Mouse (Mus musculus): ENCODE data around the gene Nr1i3. TPM values are rescaled to one million over a fixed set of nuclear protein-coding genes. Genes with fewer than 3 reads are reported as not detected.

The Nr1i3 gene
- 0.80 and 1.0 TPM in 2 replicates for polyA plus RNA-seq (2011; ENCODE audit: insufficient read depth, insufficient read length, low replicate concordance, missing spikeins)

- 86% methylated on average over 10 of the region's 10 CpGs for WGBS
Measured at GRCm38 (mm10) chr1:171213801-171214496, at the start of gene Nr1i3. TSS of gene Nr1i3 (plus strand) at chr1:171213970.

GRCm38 (mm10) chr1:171164258-171164657, 49.5 kb upstream of the Nr1i3 start:
- no peak overlapping the region for H3K27ac ChIP-seq (ENCODE audit: control insufficient read depth, insufficient read depth, low read depth, low read length, poor library complexity)
- TF ChIP-seq CTCF (IDR thresholded peaks at IDR 0.05; ENCODE audit: control insufficient read depth, insufficient read depth, low read length), result no peak
- TF ChIP-seq POLR2A (IDR thresholded peaks at IDR 0.05; ENCODE audit: borderline replicate concordance, control insufficient read depth, low read depth, low read length), result no peak
- H3K4me3 ChIP-seq (replicated peaks; ENCODE audit: control insufficient read depth, low read depth, low read length), result no peak overlapping the region
- WGBS, result 37% methylated on average over 3 of the region's 3 CpGs
- no peaks in the 10 kb centered on the region for H3K4me1 ChIP-seq (ENCODE audit: control insufficient read depth, insufficient read depth, low read length)

More at GRCm38 (mm10) chr1:171213801-171214496, at the start of gene Nr1i3:
- Histone ChIP-seq H3K4me1 (ENCODE audit: control insufficient read depth, insufficient read depth, low read length) (no peaks in the 10 kb centered on the region; the same call in 1 of the 2 replicates), H3K27ac (ENCODE audit: control insufficient read depth, insufficient read depth, low read depth, low read length, poor library complexity) (no peak within 1 kb of the TSS), H3K4me3 (replicated peaks; ENCODE audit: control insufficient read depth, low read depth, low read length) (no peak within 1 kb of the TSS)
- no peak for TF ChIP-seq CTCF (IDR thresholded peaks at IDR 0.05; ENCODE audit: control insufficient read depth, insufficient read depth, low read length)
- TF ChIP-seq POLR2A (IDR thresholded peaks at IDR 0.05; ENCODE audit: borderline replicate concordance, control insufficient read depth, low read depth, low read length), result no peak

GRCm38 (mm10) chr1:171165629-171166345, 48.0 kb upstream of the Nr1i3 start:
- 34% methylated on average over 5 of the region's 5 CpGs for WGBS

GRCm38 (mm10) chr1:171168906-171169305, 44.9 kb upstream of the Nr1i3 start:
- TF ChIP-seq POLR2A (IDR thresholded peaks at IDR 0.05; ENCODE audit: borderline replicate concordance, control insufficient read depth, low read depth, low read length) (no peak), CTCF (IDR thresholded peaks at IDR 0.05; ENCODE audit: control insufficient read depth, insufficient read depth, low read length) (no peak)
- 76% methylated on average over 12 of the region's 12 CpGs for WGBS

More at GRCm38 (mm10) chr1:171165629-171166345, 48.0 kb upstream of the Nr1i3 start:
- no peaks in the 10 kb centered on the region for H3K4me1 ChIP-seq (ENCODE audit: control insufficient read depth, insufficient read depth, low read length)
- TF ChIP-seq CTCF (IDR thresholded peaks at IDR 0.05; ENCODE audit: control insufficient read depth, insufficient read depth, low read length) (no peak), POLR2A (IDR thresholded peaks at IDR 0.05; ENCODE audit: borderline replicate concordance, control insufficient read depth, low read depth, low read length) (no peak)
- no peak overlapping the region for H3K4me3 ChIP-seq (replicated peaks; ENCODE audit: control insufficient read depth, low read depth, low read length)
- H3K27ac ChIP-seq (ENCODE audit: control insufficient read depth, insufficient read depth, low read depth, low read length, poor library complexity), result no peak overlapping the region

GRCm38 (mm10) chr1:171169913-171170312, 43.9 kb upstream of the Nr1i3 start:
- WGBS, result 69% methylated on average over 3 of the region's 3 CpGs
- Histone ChIP-seq H3K27ac (ENCODE audit: control insufficient read depth, insufficient read depth, low read depth, low read length, poor library complexity) (no peak overlapping the region), H3K4me1 (ENCODE audit: control insufficient read depth, insufficient read depth, low read length) (no peaks in the 10 kb centered on the region; the same call in 1 of the 2 replicates), H3K4me3 (replicated peaks; ENCODE audit: control insufficient read depth, low read depth, low read length) (no peak overlapping the region)
- TF ChIP-seq POLR2A (IDR thresholded peaks at IDR 0.05; ENCODE audit: borderline replicate concordance, control insufficient read depth, low read depth, low read length) (no peak), CTCF (IDR thresholded peaks at IDR 0.05; ENCODE audit: control insufficient read depth, insufficient read depth, low read length) (no peak)

More at GRCm38 (mm10) chr1:171168906-171169305, 44.9 kb upstream of the Nr1i3 start:
- Histone ChIP-seq H3K4me1 (ENCODE audit: control insufficient read depth, insufficient read depth, low read length) (no peaks in the 10 kb centered on the region; the same call in 1 of the 2 replicates), H3K27ac (ENCODE audit: control insufficient read depth, insufficient read depth, low read depth, low read length, poor library complexity) (no peak overlapping the region), H3K4me3 (replicated peaks; ENCODE audit: control insufficient read depth, low read depth, low read length) (no peak overlapping the region)

- WGBS, result 5% methylated on average over 3 of the region's 3 CpGs
- Histone ChIP-seq H3K4me3 (replicated peaks; ENCODE audit: control insufficient read depth, low read depth, low read length) (no peak overlapping the region), H3K4me1 (ENCODE audit: control insufficient read depth, insufficient read depth, low read length) (no peaks in the 10 kb centered on the region; the same call in 1 of the 2 replicates), H3K27ac (ENCODE audit: control insufficient read depth, insufficient read depth, low read depth, low read length, poor library complexity) (no peak overlapping the region)
- no peak for TF ChIP-seq POLR2A (IDR thresholded peaks at IDR 0.05; ENCODE audit: borderline replicate concordance, control insufficient read depth, low read depth, low read length)
- no peak for TF ChIP-seq CTCF (IDR thresholded peaks at IDR 0.05; ENCODE audit: control insufficient read depth, insufficient read depth, low read length)
Measured at GRCm38 (mm10) chr1:171171138-171171537, 42.6 kb upstream of the Nr1i3 start.

GRCm38 (mm10) chr1:171172779-171173178, 41.0 kb upstream of the Nr1i3 start:
- no peak for TF ChIP-seq CTCF (IDR thresholded peaks at IDR 0.05; ENCODE audit: control insufficient read depth, insufficient read depth, low read length)
- no peak for TF ChIP-seq POLR2A (IDR thresholded peaks at IDR 0.05; ENCODE audit: borderline replicate concordance, control insufficient read depth, low read depth, low read length)
- no peak overlapping the region for H3K27ac ChIP-seq (ENCODE audit: control insufficient read depth, insufficient read depth, low read depth, low read length, poor library complexity)
- WGBS, result 90% methylated on average over 8 of the region's 8 CpGs
- no peak overlapping the region for H3K4me3 ChIP-seq (replicated peaks; ENCODE audit: control insufficient read depth, low read depth, low read length)
- no peaks in the 10 kb centered on the region; the same call in 1 of the 2 replicates for H3K4me1 ChIP-seq (ENCODE audit: control insufficient read depth, insufficient read depth, low read length)

Measured in bone marrow, adult 2 months (tissue).